Mouse (Mus musculus): ENCODE results near the gene Mef2a.

GRCm38 (mm10) chr7:67404176-67404575 is 31.5 kb upstream of the Mef2a start:
- TF ChIP-seq CTCF (IDR thresholded peaks at IDR 0.05; ENCODE audit: borderline replicate concordance, insufficient read depth, low read length) (no peak), POLR2A (IDR thresholded peaks at IDR 0.05; ENCODE audit: low read depth, low read length) (no peak)

Data from embryonic fibroblast, embryonic 13.5 days (primary cell).